Mouse (Mus musculus): ENCODE measurements around the gene Gse1. TPM values are rescaled to one million over a fixed set of nuclear protein-coding genes. Genes with fewer than 3 reads are reported as not detected.

The Gse1 gene
- polyA plus RNA-seq, 1 experiment from 2014 or later, result 20.7 TPM

GRCm38 (mm10) chr8:120403606-120404269, 175.5 kb downstream of the Gse1 start:
- Histone ChIP-seq H3K9ac (ENCODE audit: low read length) (no peak overlapping the region), H3K4me3 (ENCODE audit: low read depth, low read length) (no peak overlapping the region), H3K4me1 (ENCODE audit: control insufficient read depth, insufficient read depth, low read length) (peaks cover 36% of the 10 kb centered on the region), H3K36me3 (ENCODE audit: control insufficient read depth, insufficient read depth, low read length) (no peaks in the 10 kb centered on the region), H3K9me3 (ENCODE audit: control insufficient read depth, low read length) (no peaks in the 10 kb centered on the region), H3K27me3 (ENCODE audit: control insufficient read depth, insufficient read depth, low read length) (peaks cover 2% of the 10 kb centered on the region; the same call in 1 of the 2 replicates), H3K27ac (ENCODE audit: low read depth, low read length) (no peak overlapping the region), H3K4me2 (no peak overlapping the region)
- 75% methylated on average over 7 of the region's 7 CpGs for WGBS
- DNase-seq (ENCODE audit: low spot score, missing footprints) (no peak), ATAC-seq (ENCODE audit: low FRiP score) (no peak)

GRCm38 (mm10) chr8:120404609-120405036, 176.4 kb downstream of the Gse1 start:
- Histone ChIP-seq H3K9ac (ENCODE audit: low read length) (no peak overlapping the region), H3K27me3 (ENCODE audit: control insufficient read depth, insufficient read depth, low read length) (peaks cover 2% of the 10 kb centered on the region; the same call in 1 of the 2 replicates), H3K9me3 (ENCODE audit: control insufficient read depth, low read length) (no peaks in the 10 kb centered on the region), H3K4me2 (no peak overlapping the region), H3K36me3 (ENCODE audit: control insufficient read depth, insufficient read depth, low read length) (no peaks in the 10 kb centered on the region), H3K4me1 (ENCODE audit: control insufficient read depth, insufficient read depth, low read length) (peaks cover 37% of the 10 kb centered on the region), H3K27ac (ENCODE audit: low read depth, low read length) (no peak overlapping the region), H3K4me3 (ENCODE audit: low read depth, low read length) (no peak overlapping the region)
- ATAC-seq (ENCODE audit: low FRiP score) (no peak), DNase-seq (ENCODE audit: low spot score, missing footprints) (peak; percentile 96)
- WGBS, result 37% methylated on average over 7 of the region's 7 CpGs

GRCm38 (mm10) chr8:120406008-120406632, 177.9 kb downstream of the Gse1 start:
- 93% methylated on average over 12 of the region's 12 CpGs for WGBS
- ATAC-seq (ENCODE audit: low FRiP score) (no peak), DNase-seq (ENCODE audit: low spot score, missing footprints) (no peak)
- Histone ChIP-seq H3K9ac (ENCODE audit: low read length) (no peak overlapping the region), H3K9me3 (ENCODE audit: control insufficient read depth, low read length) (no peaks in the 10 kb centered on the region), H3K27ac (ENCODE audit: low read depth, low read length) (no peak overlapping the region), H3K4me1 (ENCODE audit: control insufficient read depth, insufficient read depth, low read length) (peaks cover 51% of the 10 kb centered on the region), H3K27me3 (ENCODE audit: control insufficient read depth, insufficient read depth, low read length) (peaks cover 2% of the 10 kb centered on the region; the same call in 1 of the 2 replicates), H3K4me3 (ENCODE audit: low read depth, low read length) (no peak overlapping the region), H3K36me3 (ENCODE audit: control insufficient read depth, insufficient read depth, low read length) (no peaks in the 10 kb centered on the region), H3K4me2 (no peak overlapping the region)

- Histone ChIP-seq H3K27ac (ENCODE audit: low read depth, low read length) (peak overlapping the region; percentile 66), H3K4me1 (ENCODE audit: control insufficient read depth, insufficient read depth, low read length) (peaks cover 64% of the 10 kb centered on the region), H3K9me3 (ENCODE audit: control insufficient read depth, low read length) (no peaks in the 10 kb centered on the region), H3K9ac (ENCODE audit: low read length) (no peak overlapping the region; the same call in 1 of the 2 replicates), H3K4me2 (no peak overlapping the region), H3K36me3 (ENCODE audit: control insufficient read depth, insufficient read depth, low read length) (no peaks in the 10 kb centered on the region), H3K4me3 (ENCODE audit: low read depth, low read length) (no peak overlapping the region), H3K27me3 (ENCODE audit: control insufficient read depth, insufficient read depth, low read length) (peaks cover 2% of the 10 kb centered on the region)
- DNase-seq (ENCODE audit: low spot score, missing footprints) (peak; percentile 96), ATAC-seq (ENCODE audit: low FRiP score) (peak; percentile 80)
- WGBS, result 9% methylated on average over 9 of the region's 9 CpGs
Observed at GRCm38 (mm10) chr8:120407701-120408240, 179.5 kb downstream of the Gse1 start.

- no peak overlapping the region for H3K4me2 ChIP-seq
- DNase-seq (ENCODE audit: low spot score, missing footprints) (peak; percentile 92), ATAC-seq (ENCODE audit: low FRiP score) (peak; percentile 2; the same call in 1 of the 2 replicates)
- no peaks in the 10 kb centered on the region for H3K36me3 ChIP-seq (ENCODE audit: control insufficient read depth, insufficient read depth, low read length)
- no peaks in the 10 kb centered on the region for H3K9me3 ChIP-seq (ENCODE audit: control insufficient read depth, low read length)
- peak overlapping the region; percentile 9; the same call in 1 of the 2 replicates for H3K9ac ChIP-seq (ENCODE audit: low read length)
- peaks cover 2% of the 10 kb centered on the region for H3K27me3 ChIP-seq (ENCODE audit: control insufficient read depth, insufficient read depth, low read length)
- H3K27ac ChIP-seq (ENCODE audit: low read depth, low read length), result peak overlapping the region; percentile 66
- no peak overlapping the region for H3K4me3 ChIP-seq (ENCODE audit: low read depth, low read length)
- peaks cover 69% of the 10 kb centered on the region for H3K4me1 ChIP-seq (ENCODE audit: control insufficient read depth, insufficient read depth, low read length)
- 36% methylated on average over 14 of the region's 14 CpGs for WGBS
Observed at GRCm38 (mm10) chr8:120408241-120409215, 180.3 kb downstream of the Gse1 start.

GRCm38 (mm10) chr8:120409371-120410013, 181.2 kb downstream of the Gse1 start:
- Histone ChIP-seq H3K4me2 (no peak overlapping the region), H3K27ac (ENCODE audit: low read depth, low read length) (peak overlapping the region; percentile 66), H3K4me1 (ENCODE audit: control insufficient read depth, insufficient read depth, low read length) (peaks cover 65% of the 10 kb centered on the region), H3K36me3 (ENCODE audit: control insufficient read depth, insufficient read depth, low read length) (no peaks in the 10 kb centered on the region), H3K4me3 (ENCODE audit: low read depth, low read length) (no peak overlapping the region), H3K9ac (ENCODE audit: low read length) (no peak overlapping the region), H3K27me3 (ENCODE audit: control insufficient read depth, insufficient read depth, low read length) (peaks cover 2% of the 10 kb centered on the region), H3K9me3 (ENCODE audit: control insufficient read depth, low read length) (no peaks in the 10 kb centered on the region)
- no peak for DNase-seq (ENCODE audit: low spot score, missing footprints)
- 0 out of 2 replicates have a peak, but pooled peaks have one; percentile 25 for ATAC-seq (ENCODE audit: low FRiP score)
- WGBS, result 38% methylated on average over 11 of the region's 11 CpGs

GRCm38 (mm10) chr8:120411059-120411458, 182.8 kb downstream of the Gse1 start:
- H3K27me3 ChIP-seq (ENCODE audit: control insufficient read depth, insufficient read depth, low read length), result peaks cover 2% of the 10 kb centered on the region
- H3K9me3 ChIP-seq (ENCODE audit: control insufficient read depth, low read length), result no peaks in the 10 kb centered on the region
- ATAC-seq (ENCODE audit: low FRiP score) (no peak), DNase-seq (ENCODE audit: low spot score, missing footprints) (no peak)
- H3K36me3 ChIP-seq (ENCODE audit: control insufficient read depth, insufficient read depth, low read length), result no peaks in the 10 kb centered on the region
- peak overlapping the region; percentile 20 for H3K9ac ChIP-seq (ENCODE audit: low read length)
- no peak overlapping the region for H3K4me3 ChIP-seq (ENCODE audit: low read depth, low read length)
- H3K4me2 ChIP-seq, result no peak overlapping the region
- 48% methylated on average over 14 of the region's 14 CpGs for WGBS
- peak overlapping the region; percentile 35 for H3K27ac ChIP-seq (ENCODE audit: low read depth, low read length)
- H3K4me1 ChIP-seq (ENCODE audit: control insufficient read depth, insufficient read depth, low read length), result peaks cover 71% of the 10 kb centered on the region

GRCm38 (mm10) chr8:120411862-120412261, 183.6 kb downstream of the Gse1 start:
- H3K9ac ChIP-seq (ENCODE audit: low read length), result peak overlapping the region; percentile 20; the same call in 1 of the 2 replicates

More at GRCm38 (mm10) chr8:120411862-120412261, 183.6 kb downstream of the Gse1 start:
- no peak overlapping the region; the same call in 1 of the 2 replicates for H3K4me2 ChIP-seq
- no peaks in the 10 kb centered on the region; the same call in none of the 2 replicates for H3K27me3 ChIP-seq (ENCODE audit: control insufficient read depth, insufficient read depth, low read length)
- DNase-seq (ENCODE audit: low spot score, missing footprints) (no peak), ATAC-seq (ENCODE audit: low FRiP score) (no peak)
- no peak overlapping the region for H3K27ac ChIP-seq (ENCODE audit: low read depth, low read length)
- H3K4me3 ChIP-seq (ENCODE audit: low read depth, low read length), result no peak overlapping the region
- peaks cover 78% of the 10 kb centered on the region for H3K4me1 ChIP-seq (ENCODE audit: control insufficient read depth, insufficient read depth, low read length)
- H3K36me3 ChIP-seq (ENCODE audit: control insufficient read depth, insufficient read depth, low read length), result no peaks in the 10 kb centered on the region
- H3K9me3 ChIP-seq (ENCODE audit: control insufficient read depth, low read length), result no peaks in the 10 kb centered on the region
- 16% methylated on average over 8 of the region's 8 CpGs for WGBS
